Mouse (Mus musculus): Measurements from ENCODE around the gene Sqstm1. TPM values are rescaled to one million over a fixed set of nuclear protein-coding genes. Genes with fewer than 3 reads are reported as not detected.

Sqstm1 gene
- polyA plus RNA-seq, 1 experiment from 2014 or later = 182 TPM

DNA sequence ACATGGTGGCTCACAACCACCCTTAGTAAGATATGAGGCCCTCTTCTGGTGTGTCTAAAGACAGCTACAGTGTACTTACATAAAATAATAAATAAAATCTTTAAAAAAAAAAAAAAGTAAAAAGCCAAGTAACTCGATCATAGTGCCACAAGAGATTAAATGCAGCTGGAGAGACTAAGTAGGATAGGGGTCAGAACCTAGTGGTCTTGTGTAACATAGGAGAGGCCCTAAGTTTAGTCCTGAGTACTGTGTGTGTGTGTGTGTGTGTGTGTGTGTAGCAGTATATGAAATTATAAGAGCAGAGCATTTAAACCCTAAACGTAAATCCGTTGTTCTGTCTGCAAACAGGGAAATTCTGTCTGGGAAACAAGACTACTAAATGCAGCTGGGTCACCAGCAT, 18.3 kb downstream of the Sqstm1 start:
- H3K4me2 ChIP-seq (ENCODE audit: low read depth, low read length) = no peak overlapping the region
- H3K36me3 ChIP-seq (ENCODE audit: control insufficient read depth, insufficient read depth) = no peaks in the 10 kb centered on the region
- H3K4me1 ChIP-seq (ENCODE audit: control insufficient read depth, low read depth, low read length) = peaks cover 3% of the 10 kb centered on the region; the same call in 1 of the 2 replicates
- H3K9ac ChIP-seq (ENCODE audit: low read depth, low read length) = no peak overlapping the region
- no peaks in the 10 kb centered on the region for H3K27me3 ChIP-seq (ENCODE audit: control insufficient read depth, insufficient read depth, low read depth, low read length)
- no peak overlapping the region for H3K4me3 ChIP-seq (ENCODE audit: low read depth, low read length)
- WGBS (ENCODE audit: insufficient replicate concordance) = 81% methylated on average over 3 of the region's 3 CpGs
- H3K27ac ChIP-seq (ENCODE audit: low read length) = no peak overlapping the region
- H3K9me3 ChIP-seq (replicated peaks; ENCODE audit: control insufficient read depth, low read length) = no peaks in the 10 kb centered on the region
- ATAC-seq (ENCODE audit: low read depth) = no peak

DNA sequence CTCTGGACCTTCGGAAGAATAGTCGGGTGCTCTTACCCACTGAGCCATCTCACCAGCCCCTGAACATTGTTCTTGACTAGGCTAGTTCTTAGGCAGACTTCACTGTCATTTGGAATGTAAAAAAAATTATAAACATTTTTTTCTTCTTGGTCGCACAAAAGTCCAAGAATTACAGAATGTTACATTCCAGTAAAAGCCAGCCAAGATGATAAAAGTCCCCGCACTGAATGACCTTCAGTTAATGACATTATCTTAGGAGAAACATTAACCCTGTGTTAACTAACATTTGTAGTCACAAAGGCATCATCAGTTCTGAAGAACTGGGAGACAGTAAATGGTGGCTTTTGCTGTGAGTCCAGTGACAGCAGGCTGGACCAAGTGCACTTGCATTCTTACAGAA, 20.3 kb downstream of the Sqstm1 start:
- no peak overlapping the region for H3K4me3 ChIP-seq (ENCODE audit: low read depth, low read length)
- no peak overlapping the region for H3K27ac ChIP-seq (ENCODE audit: low read length)
- no peak overlapping the region for H3K4me2 ChIP-seq (ENCODE audit: low read depth, low read length)
- ATAC-seq (ENCODE audit: low read depth) = no peak
- no peaks in the 10 kb centered on the region for H3K27me3 ChIP-seq (ENCODE audit: control insufficient read depth, insufficient read depth, low read depth, low read length)
- H3K9ac ChIP-seq (ENCODE audit: low read depth, low read length) = no peak overlapping the region
- H3K9me3 ChIP-seq (replicated peaks; ENCODE audit: control insufficient read depth, low read length) = no peaks in the 10 kb centered on the region
- H3K4me1 ChIP-seq (ENCODE audit: control insufficient read depth, low read depth, low read length) = no peaks in the 10 kb centered on the region; the same call in 1 of the 2 replicates
- no peaks in the 10 kb centered on the region for H3K36me3 ChIP-seq (ENCODE audit: control insufficient read depth, insufficient read depth)
- 68% methylated on average over 4 of the region's 4 CpGs for WGBS (ENCODE audit: insufficient replicate concordance)

DNA sequence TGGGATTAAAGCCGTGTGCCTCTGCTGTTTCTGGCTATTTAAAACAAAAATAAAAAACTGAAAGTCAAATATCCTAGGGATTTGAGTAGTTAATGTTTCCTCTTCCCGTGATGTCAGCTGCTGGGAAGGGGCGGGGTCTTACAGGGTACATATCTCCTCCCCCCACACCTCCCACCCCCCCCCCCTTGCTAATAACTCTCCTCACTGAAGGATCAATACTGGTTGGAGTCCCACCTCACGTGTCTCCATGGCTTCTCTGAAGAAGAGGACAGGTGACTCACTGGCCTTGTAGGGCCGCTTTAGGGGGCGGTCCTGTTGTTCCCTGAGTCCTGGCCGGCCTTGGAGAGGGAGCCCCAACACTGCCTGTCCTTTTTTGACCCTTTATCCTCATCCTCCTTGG, 21.9 kb downstream of the Sqstm1 start:
- peak; percentile 40 for ATAC-seq (ENCODE audit: low read depth)
- Histone ChIP-seq H3K27me3 (ENCODE audit: control insufficient read depth, insufficient read depth, low read depth, low read length) (no peaks in the 10 kb centered on the region), H3K27ac (ENCODE audit: low read length) (no peak overlapping the region), H3K4me2 (ENCODE audit: low read depth, low read length) (no peak overlapping the region), H3K9ac (ENCODE audit: low read depth, low read length) (no peak overlapping the region), H3K4me1 (ENCODE audit: control insufficient read depth, low read depth, low read length) (peaks cover 4% of the 10 kb centered on the region; the same call in 1 of the 2 replicates), H3K36me3 (ENCODE audit: control insufficient read depth, insufficient read depth) (no peaks in the 10 kb centered on the region), H3K9me3 (replicated peaks; ENCODE audit: control insufficient read depth, low read length) (no peaks in the 10 kb centered on the region), H3K4me3 (ENCODE audit: low read depth, low read length) (no peak overlapping the region)
- WGBS (ENCODE audit: insufficient replicate concordance) = 62% methylated on average over 7 of the region's 7 CpGs

DNA sequence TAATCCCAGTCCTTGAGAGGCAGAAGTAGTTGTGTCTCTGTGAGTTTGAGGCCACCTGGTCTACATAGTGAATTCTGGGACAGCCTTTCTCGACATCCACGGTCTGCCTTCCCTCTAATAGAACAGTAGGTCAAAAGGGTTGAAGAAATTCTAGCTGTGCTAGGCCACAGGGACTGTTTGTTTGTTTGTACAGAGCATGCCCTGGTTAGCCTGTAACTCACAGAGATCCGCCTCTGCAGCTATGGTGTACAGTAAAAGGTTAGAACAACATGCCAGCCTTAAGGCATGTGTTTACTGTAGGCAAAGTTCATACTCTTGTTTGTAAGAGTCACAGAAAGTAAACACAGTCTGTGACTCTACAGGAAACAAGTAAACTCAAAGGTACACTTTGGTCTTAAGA, 25.8 kb downstream of the Sqstm1 start:
- WGBS (ENCODE audit: insufficient replicate concordance) = 76% methylated on average over 3 of the region's 3 CpGs
- H3K4me3 ChIP-seq (ENCODE audit: low read depth, low read length) = no peak overlapping the region
- peaks cover 14% of the 10 kb centered on the region for H3K4me1 ChIP-seq (ENCODE audit: control insufficient read depth, low read depth, low read length)
- H3K27ac ChIP-seq (ENCODE audit: low read length) = peak overlapping the region; percentile 0; the same call in 1 of the 2 replicates
- no peak overlapping the region for H3K9ac ChIP-seq (ENCODE audit: low read depth, low read length)
- no peak overlapping the region for H3K4me2 ChIP-seq (ENCODE audit: low read depth, low read length)
- H3K36me3 ChIP-seq (ENCODE audit: control insufficient read depth, insufficient read depth) = no peaks in the 10 kb centered on the region
- H3K27me3 ChIP-seq (ENCODE audit: control insufficient read depth, insufficient read depth, low read depth, low read length) = no peaks in the 10 kb centered on the region
- H3K9me3 ChIP-seq (replicated peaks; ENCODE audit: control insufficient read depth, low read length) = no peaks in the 10 kb centered on the region
- ATAC-seq (ENCODE audit: low read depth) = peak; percentile 84

DNA sequence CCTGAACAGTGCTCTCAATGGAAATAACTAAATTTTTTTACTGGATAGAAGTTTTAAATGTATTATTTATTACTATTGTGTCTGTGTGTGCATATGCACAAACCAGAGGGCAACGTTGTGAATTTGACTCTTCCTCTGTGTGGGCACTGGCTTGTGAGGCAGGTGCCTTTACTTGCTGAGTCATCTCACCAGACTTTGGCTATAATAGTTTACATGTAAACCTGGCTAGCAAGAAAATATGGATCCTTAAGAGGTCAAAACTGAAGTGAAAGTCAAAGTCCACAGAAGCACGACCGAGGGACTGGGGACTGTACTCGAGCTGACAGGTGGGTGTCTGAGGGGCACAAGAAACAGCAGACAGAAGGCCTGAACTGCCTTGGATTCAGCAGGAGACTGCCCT, 27.9 kb downstream of the Sqstm1 start:
- H3K4me3 ChIP-seq (ENCODE audit: low read depth, low read length) = no peak overlapping the region
- no peaks in the 10 kb centered on the region for H3K9me3 ChIP-seq (replicated peaks; ENCODE audit: control insufficient read depth, low read length)
- H3K4me2 ChIP-seq (ENCODE audit: low read depth, low read length) = no peak overlapping the region
- no peak overlapping the region for H3K27ac ChIP-seq (ENCODE audit: low read length)
- H3K27me3 ChIP-seq (ENCODE audit: control insufficient read depth, insufficient read depth, low read depth, low read length) = no peaks in the 10 kb centered on the region
- ATAC-seq (ENCODE audit: low read depth) = no peak
- peaks cover 17% of the 10 kb centered on the region for H3K4me1 ChIP-seq (ENCODE audit: control insufficient read depth, low read depth, low read length)
- H3K36me3 ChIP-seq (ENCODE audit: control insufficient read depth, insufficient read depth) = no peaks in the 10 kb centered on the region
- no peak overlapping the region for H3K9ac ChIP-seq (ENCODE audit: low read depth, low read length)
- 58% methylated on average over 4 of the region's 4 CpGs for WGBS (ENCODE audit: insufficient replicate concordance)

DNA sequence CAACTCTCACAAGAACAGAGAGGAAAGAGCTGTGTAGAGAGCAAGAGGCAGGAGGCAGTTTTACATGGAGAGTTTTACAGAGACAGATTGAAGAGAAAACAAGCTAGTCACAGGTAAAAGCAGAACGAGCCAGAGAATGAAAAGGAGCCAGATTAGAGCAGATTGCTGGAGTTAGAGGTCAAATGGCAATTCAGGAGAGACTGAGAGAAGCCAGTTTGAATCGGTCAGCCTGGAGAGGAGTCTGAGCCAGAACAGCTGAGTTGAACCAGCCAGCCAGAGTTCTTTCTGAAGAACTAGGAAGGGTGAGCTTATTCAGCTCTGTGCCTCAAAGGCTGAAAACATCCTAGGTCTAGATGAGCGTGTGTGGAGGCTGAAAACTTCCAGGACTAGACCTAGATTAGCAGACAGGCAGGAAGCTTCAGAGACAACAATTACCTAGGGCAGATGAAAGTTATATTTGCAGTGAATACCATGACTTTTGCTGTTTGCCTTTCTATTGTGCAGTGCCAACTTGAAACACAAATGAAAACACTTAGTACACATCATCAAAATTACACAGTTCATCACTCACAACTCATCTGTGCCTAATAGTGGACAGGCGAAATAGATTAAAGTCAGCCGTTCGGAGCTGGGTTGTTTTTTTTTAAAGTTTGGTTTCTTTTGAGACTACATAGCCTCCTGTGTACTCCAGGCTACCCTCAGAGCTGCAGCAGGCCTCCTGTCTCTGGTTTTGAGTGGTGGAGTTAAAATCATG, 30.0 kb downstream of the Sqstm1 start:
- H3K4me1 ChIP-seq (ENCODE audit: control insufficient read depth, low read depth, low read length) = peaks cover 31% of the 10 kb centered on the region
- H3K36me3 ChIP-seq (ENCODE audit: control insufficient read depth, insufficient read depth) = no peaks in the 10 kb centered on the region
- no peaks in the 10 kb centered on the region for H3K9me3 ChIP-seq (replicated peaks; ENCODE audit: control insufficient read depth, low read length)
- no peak overlapping the region for H3K4me3 ChIP-seq (ENCODE audit: low read depth, low read length)
- H3K4me2 ChIP-seq (ENCODE audit: low read depth, low read length) = no peak overlapping the region
- no peak for ATAC-seq (ENCODE audit: low read depth)
- no peak overlapping the region for H3K9ac ChIP-seq (ENCODE audit: low read depth, low read length)
- 61% methylated on average over 6 of the region's 6 CpGs for WGBS (ENCODE audit: insufficient replicate concordance)
- H3K27ac ChIP-seq (ENCODE audit: low read length) = no peak overlapping the region
- no peaks in the 10 kb centered on the region for H3K27me3 ChIP-seq (ENCODE audit: control insufficient read depth, insufficient read depth, low read depth, low read length)

DNA sequence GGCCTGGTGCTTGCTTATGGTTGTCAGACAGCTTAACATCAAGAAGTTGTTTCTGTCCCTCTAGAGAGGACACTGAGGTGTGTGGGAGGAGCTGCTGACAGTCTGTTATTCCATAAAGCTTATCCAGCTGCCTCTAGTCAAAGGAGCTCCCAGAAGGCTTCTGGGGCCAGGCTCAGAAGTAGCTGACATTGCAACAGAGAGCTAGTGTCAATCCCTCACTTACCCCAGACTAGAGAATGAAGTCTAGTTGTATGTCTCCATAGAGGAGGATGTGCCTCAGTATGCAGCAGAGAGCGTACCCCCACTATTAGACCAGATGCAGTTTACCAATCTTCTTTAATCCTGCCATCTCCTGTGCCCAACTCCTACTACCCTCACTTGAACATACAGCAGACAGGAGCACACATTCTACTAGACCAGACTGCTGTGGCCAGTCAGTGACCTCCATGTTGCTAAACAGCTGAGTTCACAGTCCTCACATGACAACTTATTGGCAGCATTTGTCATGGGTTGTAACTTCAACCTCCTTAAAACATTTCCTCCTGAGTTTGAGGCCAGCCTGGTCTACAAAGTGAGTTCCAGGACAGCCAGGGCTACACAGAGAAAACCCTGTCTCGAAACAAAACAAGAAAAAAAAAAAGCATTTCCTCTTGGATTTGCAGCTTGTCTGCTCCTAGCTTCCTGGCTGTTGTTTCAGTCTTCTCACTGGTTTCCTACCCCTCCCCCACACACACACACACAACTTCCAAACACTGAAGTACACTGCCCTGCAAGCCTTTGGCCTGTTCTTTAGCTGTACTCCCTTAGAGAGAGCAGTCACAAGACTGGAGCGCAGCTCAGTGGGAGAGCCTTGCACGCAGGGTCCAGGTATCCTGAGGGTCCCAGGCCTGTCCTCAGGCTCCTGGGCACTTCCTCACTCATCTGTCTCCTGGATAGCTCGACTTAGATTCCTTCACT, 31.8 kb downstream of the Sqstm1 start:
- no peak for ATAC-seq (ENCODE audit: low read depth)
- WGBS (ENCODE audit: insufficient replicate concordance) = 59% methylated on average over 5 of the region's 5 CpGs
- H3K27me3 ChIP-seq (ENCODE audit: control insufficient read depth, insufficient read depth, low read depth, low read length) = no peaks in the 10 kb centered on the region
- H3K4me2 ChIP-seq (ENCODE audit: low read depth, low read length) = no peak overlapping the region
- H3K9me3 ChIP-seq (replicated peaks; ENCODE audit: control insufficient read depth, low read length) = no peaks in the 10 kb centered on the region
- H3K9ac ChIP-seq (ENCODE audit: low read depth, low read length) = no peak overlapping the region
- H3K27ac ChIP-seq (ENCODE audit: low read length) = 0 out of 2 replicates have a peak overlapping the region, but pooled peaks have one; percentile 2
- no peak overlapping the region for H3K4me3 ChIP-seq (ENCODE audit: low read depth, low read length)
- peaks cover 32% of the 10 kb centered on the region for H3K4me1 ChIP-seq (ENCODE audit: control insufficient read depth, low read depth, low read length)
- no peaks in the 10 kb centered on the region for H3K36me3 ChIP-seq (ENCODE audit: control insufficient read depth, insufficient read depth)

DNA sequence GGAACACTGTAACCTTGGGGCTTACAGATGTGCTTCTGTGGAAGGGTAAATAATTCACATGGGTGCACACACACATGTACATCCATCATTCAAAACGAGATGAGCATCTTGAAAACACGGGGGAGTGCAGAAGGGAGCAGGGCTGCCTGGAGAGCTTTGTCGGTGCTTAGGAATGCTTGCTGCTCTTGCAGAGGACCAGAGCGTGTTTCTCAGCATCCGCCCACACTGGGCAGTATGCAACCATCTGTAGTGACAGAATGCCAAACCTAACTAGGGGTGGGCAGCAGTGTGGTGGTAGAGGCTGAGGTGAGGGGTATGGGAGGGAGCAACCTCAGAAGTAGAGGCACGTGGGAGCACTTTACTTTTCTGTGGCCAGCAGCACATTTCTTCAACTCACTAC, 33.5 kb downstream of the Sqstm1 start:
- no peaks in the 10 kb centered on the region for H3K36me3 ChIP-seq (ENCODE audit: control insufficient read depth, insufficient read depth)
- peaks cover 21% of the 10 kb centered on the region for H3K4me1 ChIP-seq (ENCODE audit: control insufficient read depth, low read depth, low read length)
- no peak overlapping the region for H3K4me2 ChIP-seq (ENCODE audit: low read depth, low read length)
- H3K4me3 ChIP-seq (ENCODE audit: low read depth, low read length) = no peak overlapping the region
- H3K9me3 ChIP-seq (replicated peaks; ENCODE audit: control insufficient read depth, low read length) = no peaks in the 10 kb centered on the region
- no peak for ATAC-seq (ENCODE audit: low read depth)
- H3K9ac ChIP-seq (ENCODE audit: low read depth, low read length) = no peak overlapping the region
- WGBS (ENCODE audit: insufficient replicate concordance) = 73% methylated on average over 6 of the region's 6 CpGs
- H3K27ac ChIP-seq (ENCODE audit: low read length) = no peak overlapping the region
- H3K27me3 ChIP-seq (ENCODE audit: control insufficient read depth, insufficient read depth, low read depth, low read length) = no peaks in the 10 kb centered on the region

DNA sequence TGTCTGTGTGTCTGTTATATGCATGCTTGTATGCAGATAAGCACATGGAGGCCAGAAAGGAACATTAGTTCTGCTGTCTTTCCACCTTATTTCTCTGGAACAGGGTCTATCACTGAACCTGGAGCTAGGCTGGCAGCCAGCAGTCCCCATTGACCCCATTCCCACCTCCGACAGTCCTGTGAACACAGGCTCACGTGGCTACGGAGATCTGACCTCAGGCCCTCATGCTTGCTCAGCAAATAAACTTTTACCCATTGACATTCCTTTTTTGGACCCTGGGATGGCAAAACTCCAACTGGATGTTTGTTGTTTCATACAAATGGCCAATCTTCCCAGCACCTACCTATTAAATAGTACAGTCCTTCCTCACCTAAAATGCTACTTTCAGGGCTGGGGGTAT, 34.3 kb downstream of the Sqstm1 start:
- 71% methylated on average over 3 of the region's 3 CpGs for WGBS (ENCODE audit: insufficient replicate concordance)
- H3K9me3 ChIP-seq (replicated peaks; ENCODE audit: control insufficient read depth, low read length) = no peaks in the 10 kb centered on the region
- peak overlapping the region; percentile 58 for H3K27ac ChIP-seq (ENCODE audit: low read length)
- H3K4me2 ChIP-seq (ENCODE audit: low read depth, low read length) = no peak overlapping the region
- peak; percentile 19; the same call in 1 of the 2 replicates for ATAC-seq (ENCODE audit: low read depth)
- H3K4me3 ChIP-seq (ENCODE audit: low read depth, low read length) = no peak overlapping the region
- no peaks in the 10 kb centered on the region; the same call in 1 of the 2 replicates for H3K36me3 ChIP-seq (ENCODE audit: control insufficient read depth, insufficient read depth)
- H3K4me1 ChIP-seq (ENCODE audit: control insufficient read depth, low read depth, low read length) = peaks cover 21% of the 10 kb centered on the region
- H3K9ac ChIP-seq (ENCODE audit: low read depth, low read length) = no peak overlapping the region
- no peaks in the 10 kb centered on the region for H3K27me3 ChIP-seq (ENCODE audit: control insufficient read depth, insufficient read depth, low read depth, low read length)

Data from liver, embryonic 16.5 days (tissue).